Mouse (Mus musculus) stomach, embryonic 16.5 days (tissue): Measurements from ENCODE around the gene Zfp579. TPM values are rescaled to one million over a fixed set of nuclear protein-coding genes. Genes with fewer than 3 reads are reported as not detected.

Experiments
- ATAC-seq: fragments of 200-750 bp; cut with Nextera tagmentation; 2 replicates; pipeline ENCODE4 v1.8.0; 2017; ENCODE audit warnings: moderate number of reproducible peaks, moderate TSS enrichment; ENCODE audit not compliant: insufficient read depth, low FRiP score
- H3K27ac ChIP-seq: fragments of 300-500 bp; sonication (generic); 2 replicates; pipeline ENCODE4 v1.5.1; 2014; ENCODE audit warnings: low read length
- H3K27me3 ChIP-seq: fragments of 300-500 bp; sonication (generic); 2 replicates; pipeline ENCODE4 v1.6.1; 2014; ENCODE audit warnings: low read length, control low read depth, mixed read lengths; ENCODE audit not compliant: control insufficient read depth, insufficient read depth
- H3K36me3 ChIP-seq: fragments of 300-500 bp; sonication (generic); 2 replicates; pipeline ENCODE4 v1.6.1; 2014; ENCODE audit warnings: low read length; ENCODE audit not compliant: control insufficient read depth, insufficient read depth
- H3K4me1 ChIP-seq: fragments of 300-500 bp; sonication (generic); 2 replicates; pipeline ENCODE4 v1.6.1; 2014; ENCODE audit warnings: low read length, control low read depth, mixed read lengths; ENCODE audit not compliant: control insufficient read depth, insufficient read depth
- H3K4me2 ChIP-seq: fragments of 300-500 bp; sonication (generic); 2 replicates; pipeline ENCODE4 v1.6.1; 2014; ENCODE audit warnings: low read depth, low read length, mixed read lengths
- H3K4me3 ChIP-seq: fragments of 300-500 bp; sonication (generic); replicated peaks from 2 replicates; pipeline ENCODE4 v1.5.1; 2014; ENCODE audit warnings: mild to moderate bottlenecking, low read length
- H3K9ac ChIP-seq: fragments of 300-500 bp; sonication (generic); 2 replicates; pipeline ENCODE4 v1.6.1; 2014; ENCODE audit warnings: low read length
- H3K9me3 ChIP-seq: fragments of 300-500 bp; sonication (generic); replicated peaks from 2 replicates; pipeline ENCODE4 v1.6.1; 2016; ENCODE audit warnings: low read length, control low read depth; ENCODE audit not compliant: control insufficient read depth
- WGBS: fragments of 180-500 bp; shearing (Covaris S2); extraction: QIAGEN DNeasy Blood & Tissue Kit; methylation state at CpG from one replicate; pipeline ENCODE4 v1.1.7; 2014; 5-methylcytosine and 5-hydroxymethylcytosine counted together
- polyA plus RNA-seq: library from polyadenylated mRNA; unstranded; fragments of >200 nt; fragmentation: Nextera tagmentation; extraction: Ambion mirVana; gene quantifications from 2 replicates; pipeline ENCODE4 v1.2.1, GENCODE M21; 2015

Zfp579 gene
- polyA plus RNA-seq, 1 experiment from 2014 or later: 26.5 TPM

GRCm38 (mm10) chr7:4950561-4951342 is 45.2 kb downstream of the Zfp579 start:
- WGBS: 79% methylated on average over 19 of the region's 19 CpGs
- no peak for ATAC-seq

GRCm38 (mm10) chr7:4948386-4948785 is 47.6 kb downstream of the Zfp579 start:
- no peaks in the 10 kb centered on the region for H3K27me3 ChIP-seq
- no peak overlapping the region for H3K9ac ChIP-seq
- H3K4me3 ChIP-seq: no peak overlapping the region
- H3K4me1 ChIP-seq: no peaks in the 10 kb centered on the region
- 41% methylated on average over 6 of the region's 6 CpGs for WGBS
- H3K36me3 ChIP-seq: no peaks in the 10 kb centered on the region
- H3K9me3 ChIP-seq: no peaks in the 10 kb centered on the region
- no peak overlapping the region for H3K27ac ChIP-seq
- no peak overlapping the region for H3K4me2 ChIP-seq
- ATAC-seq: no peak

More at GRCm38 (mm10) chr7:4950561-4951342, 45.2 kb downstream of the Zfp579 start:
- Histone ChIP-seq H3K36me3 (no peaks in the 10 kb centered on the region), H3K9me3 (no peaks in the 10 kb centered on the region), H3K9ac (no peak overlapping the region), H3K27ac (no peak overlapping the region), H3K4me3 (no peak overlapping the region), H3K27me3 (no peaks in the 10 kb centered on the region), H3K4me1 (no peaks in the 10 kb centered on the region), H3K4me2 (no peak overlapping the region)

- no peak overlapping the region for H3K4me3 ChIP-seq
- WGBS: 19% methylated on average over 2 of the region's 2 CpGs
- no peaks in the 10 kb centered on the region for H3K27me3 ChIP-seq
- no peaks in the 10 kb centered on the region for H3K9me3 ChIP-seq
- H3K4me2 ChIP-seq: no peak overlapping the region
- no peak overlapping the region for H3K27ac ChIP-seq
- 0 out of 2 replicates have a peak overlapping the region, but pooled peaks have one; percentile 8 for H3K9ac ChIP-seq
- ATAC-seq: no peak
- no peaks in the 10 kb centered on the region for H3K36me3 ChIP-seq
- H3K4me1 ChIP-seq: no peaks in the 10 kb centered on the region
Measured at GRCm38 (mm10) chr7:4947855-4948254, 48.1 kb downstream of the Zfp579 start.

GRCm38 (mm10) chr7:4943223-4943815 is 52.6 kb downstream of the Zfp579 start:
- WGBS: 18% methylated on average over 15 of the region's 15 CpGs
- H3K9ac ChIP-seq: no peak overlapping the region
- H3K27me3 ChIP-seq: no peaks in the 10 kb centered on the region
- no peak overlapping the region for H3K27ac ChIP-seq
- H3K4me2 ChIP-seq: peak overlapping the region; percentile 58
- H3K4me3 ChIP-seq: peak overlapping the region; percentile 35
- no peaks in the 10 kb centered on the region for H3K4me1 ChIP-seq
- no peaks in the 10 kb centered on the region for H3K9me3 ChIP-seq
- H3K36me3 ChIP-seq: no peaks in the 10 kb centered on the region
- peak; percentile 76 for ATAC-seq

- ATAC-seq: no peak
- no peaks in the 10 kb centered on the region for H3K27me3 ChIP-seq
- no peak overlapping the region for H3K4me3 ChIP-seq
- no peak overlapping the region for H3K9ac ChIP-seq
- no peaks in the 10 kb centered on the region for H3K4me1 ChIP-seq
- no peaks in the 10 kb centered on the region for H3K36me3 ChIP-seq
- H3K27ac ChIP-seq: no peak overlapping the region
- no peak overlapping the region for H3K4me2 ChIP-seq
- no peaks in the 10 kb centered on the region for H3K9me3 ChIP-seq
- WGBS: 47% methylated on average over 5 of the region's 5 CpGs
Measured at GRCm38 (mm10) chr7:4942673-4943072, 53.3 kb downstream of the Zfp579 start.

GRCm38 (mm10) chr7:4940068-4940479 is 55.9 kb downstream of the Zfp579 start:
- H3K4me1 ChIP-seq: no peaks in the 10 kb centered on the region
- 19% methylated on average over 9 of the region's 9 CpGs for WGBS
- H3K9ac ChIP-seq: no peak overlapping the region
- ATAC-seq: no peak; the same call in 1 of the 2 replicates
- H3K4me3 ChIP-seq: no peak overlapping the region
- H3K27ac ChIP-seq: no peak overlapping the region
- no peak overlapping the region for H3K4me2 ChIP-seq
- no peaks in the 10 kb centered on the region for H3K27me3 ChIP-seq
- no peaks in the 10 kb centered on the region for H3K9me3 ChIP-seq
- no peaks in the 10 kb centered on the region for H3K36me3 ChIP-seq

GRCm38 (mm10) chr7:4938456-4938855 is 57.5 kb downstream of the Zfp579 start:
- Histone ChIP-seq H3K27me3 (no peaks in the 10 kb centered on the region), H3K27ac (no peak overlapping the region), H3K9me3 (0 out of 2 replicates have a peak, but pooled peaks cover 4% of the 10 kb centered on the region), H3K4me3 (no peak overlapping the region), H3K9ac (no peak overlapping the region), H3K36me3 (no peaks in the 10 kb centered on the region), H3K4me1 (no peaks in the 10 kb centered on the region), H3K4me2 (no peak overlapping the region)
- 40% methylated on average over 2 of the region's 2 CpGs for WGBS
- ATAC-seq: no peak

- Histone ChIP-seq H3K36me3 (no peaks in the 10 kb centered on the region), H3K9me3 (0 out of 2 replicates have a peak, but pooled peaks cover 4% of the 10 kb centered on the region), H3K4me3 (no peak overlapping the region), H3K27ac (no peak overlapping the region), H3K4me2 (no peak overlapping the region), H3K9ac (no peak overlapping the region), H3K4me1 (no peaks in the 10 kb centered on the region), H3K27me3 (no peaks in the 10 kb centered on the region)
- ATAC-seq: no peak
- 71% methylated on average over 11 of the region's 11 CpGs for WGBS
Measured at GRCm38 (mm10) chr7:4937392-4937791, 58.6 kb downstream of the Zfp579 start.

GRCm38 (mm10) chr7:4936832-4937231 is 59.1 kb downstream of the Zfp579 start:
- no peak overlapping the region for H3K4me3 ChIP-seq
- WGBS: 78% methylated on average over 10 of the region's 10 CpGs
- ATAC-seq: no peak; the same call in 1 of the 2 replicates

More at GRCm38 (mm10) chr7:4936832-4937231, 59.1 kb downstream of the Zfp579 start:
- Histone ChIP-seq H3K36me3 (no peaks in the 10 kb centered on the region), H3K9ac (no peak overlapping the region), H3K27ac (no peak overlapping the region), H3K4me1 (no peaks in the 10 kb centered on the region), H3K4me2 (no peak overlapping the region), H3K9me3 (0 out of 2 replicates have a peak, but pooled peaks cover 4% of the 10 kb centered on the region), H3K27me3 (no peaks in the 10 kb centered on the region)
